Mouse (Mus musculus) ES-E14 (cell line): ENCODE results near the gene Spata9.

Experiments used
- HCFC1 ChIP-seq: IDR thresholded peaks from 2 replicates; pipeline ENCODE4 v1.6.1; 2012; ENCODE audit warnings: low read length, inconsistent platforms, borderline replicate concordance; ENCODE audit not compliant: insufficient read depth
- MAFK ChIP-seq: IDR thresholded peaks from 2 replicates; pipeline ENCODE4 v1.6.1; 2014; ENCODE audit warnings: mild to moderate bottlenecking, low read depth, low read length, inconsistent platforms; ENCODE audit not compliant: insufficient read depth
- ZC3H11A ChIP-seq: IDR thresholded peaks from 2 replicates; pipeline ENCODE4 v1.6.1; 2012; ENCODE audit warnings: low read depth, mild to moderate bottlenecking, inconsistent platforms, low read length, borderline replicate concordance
- ZNF384 ChIP-seq: IDR thresholded peaks from 2 replicates; pipeline ENCODE4 v1.6.1; 2012; ENCODE audit warnings: low read depth, low read length, inconsistent platforms

GRCm38 (mm10) chr13:76017974-76018843 lies 51.3 kb downstream of the Spata9 start, which contains the start of gene Rfesd:
- TF ChIP-seq MAFK (no peak), ZC3H11A (no peak), ZNF384 (no peak), HCFC1 (peak; percentile 22; the same call in 1 of the 2 replicates)
